In the genomic region with DNA sequence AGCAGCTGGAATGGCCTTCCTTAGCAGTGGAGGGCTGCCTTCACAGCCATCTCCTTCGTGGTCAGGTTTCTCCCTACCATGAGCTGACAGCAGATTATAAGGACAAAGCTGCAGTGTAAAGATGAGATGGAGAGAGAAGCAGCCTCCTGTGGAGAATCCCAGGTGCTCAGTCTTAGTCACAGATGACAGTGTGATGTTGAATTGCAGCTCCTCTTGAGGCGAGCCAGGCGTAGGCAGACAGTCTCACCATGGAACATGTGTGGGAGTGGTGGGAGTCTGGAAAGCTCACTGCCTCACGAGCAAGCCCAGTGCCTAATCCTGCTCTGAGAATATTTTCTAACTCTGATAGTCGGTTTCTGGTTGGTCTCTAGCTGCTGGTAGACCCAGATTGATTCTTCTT, we compare ENCODE assay signal across 15 mouse cellular contexts. TPM values are rescaled to one million over a fixed set of nuclear protein-coding genes. Genes with fewer than 3 reads are reported as not detected.
DNase-seq lines count a peak whose midpoint lies in the region; ATAC-seq lines count a peak whose summit lies in the region.
"Had no signal": no experiment of that assay in that cellular context is flagged by ENCODE, and none has a peak within 500 bp of the region (broad histone marks: within the 10 kb centered on the region; RNA-seq: fewer than 3 reads in every experiment).

No protein-coding gene starts in this region.

- no peak overlapping the region for H3K9ac ChIP-seq in hindbrain, embryonic 14.5 days
- H3K9ac ChIP-seq: hindbrain, embryonic 12.5 days; liver, embryonic 12.5 days had no signal

- ATAC-seq in hindbrain, embryonic 14.5 days (ENCODE audit: low FRiP score), result no peak
- ATAC-seq: liver, embryonic 12.5 days; midbrain, embryonic 16.5 days had no signal

- H3K9me3 ChIP-seq in hindbrain, embryonic 14.5 days (ENCODE audit: control insufficient read depth, low read length), result no peaks in the 10 kb centered on the region
- H3K9me3 ChIP-seq: heart, embryonic 10.5 days; hindbrain, embryonic 12.5 days; liver, embryonic 12.5 days had no signal

- no peak overlapping the region for H3K4me3 ChIP-seq in hindbrain, embryonic 14.5 days (replicated peaks; ENCODE audit: low read length)
- H3K4me3 ChIP-seq: heart, embryonic 10.5 days; hindbrain, embryonic 12.5 days; liver, embryonic 12.5 days had no signal

- H3K27ac ChIP-seq in hindbrain, embryonic 14.5 days, result no peak overlapping the region
- H3K27ac ChIP-seq: heart, embryonic 10.5 days; hindbrain, embryonic 12.5 days; liver, embryonic 12.5 days had no signal

- no peak overlapping the region for H3K4me2 ChIP-seq in hindbrain, embryonic 14.5 days (replicated peaks)
- H3K4me2 ChIP-seq: hindbrain, embryonic 12.5 days; liver, embryonic 12.5 days had no signal

- DNase-seq in cerebellum, postnatal 25 days, result peak; percentile 52 to 60
- DNase-seq in cerebellum, adult 11 months, result no peak
- DNase-seq in MN1 (ENCODE audit: low spot score), result peak; percentile 47
- peak; percentile 73 for DNase-seq in layer of hippocampus, adult 11-12 months (ENCODE audit: low spot score)
- peak; percentile 80 to 90 for DNase-seq in left cerebral cortex, postnatal 14 days (ENCODE audit: low spot score in 2 of 2)
- no peak for DNase-seq in T-cell, adult 2 months (ENCODE audit: low spot score)
- no peak for DNase-seq in hindbrain, embryonic 14.5 days (ENCODE audit: low spot score)
- no peak for DNase-seq in gastrocnemius, postnatal 10 days
- DNase-seq: B cell, adult 2 months; kidney, adult 2 months; thymus, postnatal 14 days had no signal

- WGBS in hindbrain, embryonic 14.5 days, result 92% methylated on average over 5 of the region's 5 CpGs

- peaks cover 64% of the 10 kb centered on the region for H3K36me3 ChIP-seq in hindbrain, embryonic 14.5 days (replicated peaks; ENCODE audit: control insufficient read depth, insufficient read depth)

- H3K4me1 ChIP-seq in hindbrain, embryonic 14.5 days (replicated peaks; ENCODE audit: control insufficient read depth, insufficient read depth, low read length), result peaks cover 13% of the 10 kb centered on the region

- no peaks in the 10 kb centered on the region for H3K27me3 ChIP-seq in hindbrain, embryonic 14.5 days (ENCODE audit: control insufficient read depth, insufficient read depth, low read length)
- H3K27me3 ChIP-seq: hindbrain, embryonic 12.5 days; liver, embryonic 12.5 days had no signal

- intact Hi-C loops in left cerebral cortex, postnatal 14 days (cut with DNase I), result no loop called here

RNA-seq across cellular contexts. Expression of gene Ensa, which starts 3.0 kb away (rescaled TPM):
- total RNA-seq in left cerebral cortex, postnatal 14 days (2021), result 100 to 1,000 TPM; 332 to 337 TPM
- polyA plus RNA-seq in hindbrain, embryonic 14.5 days (2014; fragmentation: Nextera tagmentation; extraction: Ambion mirVana), result 95.1 and 102 TPM in 2 replicates
- 10 to 100 TPM; 80.1 to 80.2 TPM for total RNA-seq in gastrocnemius, postnatal 10 days (2021)

RNA-seq across cellular contexts. Expression of gene Mcl1, which starts 30.8 kb away (rescaled TPM):
- total RNA-seq in left cerebral cortex, postnatal 14 days (2021), result 10 to 100 TPM; 58.6 to 69.2 TPM
- 60.3 and 72.3 TPM in 2 replicates for polyA plus RNA-seq in hindbrain, embryonic 14.5 days (2014; fragmentation: Nextera tagmentation; extraction: Ambion mirVana)
- total RNA-seq in gastrocnemius, postnatal 10 days (2021), result 100 to 1,000 TPM in 1 of 2 experiments, 10 to 100 TPM in 1; 96.8 to 111 TPM

RNA-seq across cellular contexts. Expression of gene Golph3l, which starts 39.0 kb away (rescaled TPM):
- total RNA-seq in left cerebral cortex, postnatal 14 days (2021), result 10 to 100 TPM; 15.8 to 21.1 TPM
- polyA plus RNA-seq in hindbrain, embryonic 14.5 days (2014; fragmentation: Nextera tagmentation; extraction: Ambion mirVana), result 30.9 and 34.6 TPM in 2 replicates
- total RNA-seq in gastrocnemius, postnatal 10 days (2021), result 10 to 100 TPM; 14.4 to 15.5 TPM

RNA-seq across cellular contexts. Expression of gene Adamtsl4, which starts 60.0 kb away (rescaled TPM):
- total RNA-seq in left cerebral cortex, postnatal 14 days (2021), result 1 to 10 TPM; 2.0 TPM
- 0.35 and 1.3 TPM in 2 replicates for polyA plus RNA-seq in hindbrain, embryonic 14.5 days (2014; fragmentation: Nextera tagmentation; extraction: Ambion mirVana)
- 10 to 100 TPM; 23.9 to 26.3 TPM for total RNA-seq in gastrocnemius, postnatal 10 days (2021)

Comparison
In these comparisons a context has a peak if more than half of its experiments do, and no peak if none do; other contexts are left out.
1. DNase-seq: peak in cerebellum, postnatal 25 days (2 of 2), MN1 (single experiment), layer of hippocampus, adult 11-12 months (single experiment) and left cerebral cortex, postnatal 14 days (2 of 2); none in cerebellum, adult 11 months (single experiment), T-cell, adult 2 months (single experiment), hindbrain, embryonic 14.5 days (single experiment) and gastrocnemius, postnatal 10 days (single experiment).
2. RNA of gene Ensa, which starts 3.0 kb away (total RNA-seq): 332 to 337 TPM in left cerebral cortex, postnatal 14 days; 80.1 to 80.2 TPM in gastrocnemius, postnatal 10 days; every median in the first group is over 4 times any median in the second.